Mouse (Mus musculus): ENCODE results near the gene Dcdc2b. TPM values are rescaled to one million over a fixed set of nuclear protein-coding genes. Genes with fewer than 3 reads are reported as not detected.

Dcdc2b gene
- total RNA-seq, 2 experiments from 2014 or later, result 1.2 TPM

DNA sequence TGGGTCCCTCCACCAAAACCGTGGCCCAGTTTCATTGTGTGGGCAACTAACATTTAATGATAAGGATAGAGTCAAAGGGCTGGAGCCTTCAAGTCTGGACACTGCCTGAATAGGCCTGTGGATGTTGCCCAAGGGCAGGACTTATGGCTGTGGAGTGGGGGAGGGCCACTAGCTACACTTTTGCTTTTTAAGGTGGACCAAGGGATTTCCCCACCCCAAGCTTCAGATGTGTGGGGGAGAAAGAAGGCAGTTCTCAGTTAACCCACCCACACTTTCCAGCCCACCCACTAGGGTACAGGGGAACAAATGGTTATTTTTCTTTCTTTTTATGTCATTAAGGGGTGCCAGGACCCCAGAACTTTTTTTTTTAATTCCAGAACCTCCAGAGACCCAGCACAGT, 29.7 kb downstream of the Dcdc2b start:
- DNase-seq, result no peak
- intact Hi-C loops (cut with DNase I), result loop anchor here (2.0 kb wide), 1 partner anchor 24 kb away; no protein-coding TSS in a partner anchor

- DNase-seq, result no peak
- intact Hi-C loops (cut with DNase I), result no loop called here
Observed at GRCm38 (mm10) chr4:129582251-129582650, 31.8 kb downstream of the Dcdc2b start.

- intact Hi-C loops (cut with DNase I), result no loop called here
- no peak for DNase-seq
Observed at GRCm38 (mm10) chr4:129580347-129580746, 33.7 kb downstream of the Dcdc2b start.

DNA sequence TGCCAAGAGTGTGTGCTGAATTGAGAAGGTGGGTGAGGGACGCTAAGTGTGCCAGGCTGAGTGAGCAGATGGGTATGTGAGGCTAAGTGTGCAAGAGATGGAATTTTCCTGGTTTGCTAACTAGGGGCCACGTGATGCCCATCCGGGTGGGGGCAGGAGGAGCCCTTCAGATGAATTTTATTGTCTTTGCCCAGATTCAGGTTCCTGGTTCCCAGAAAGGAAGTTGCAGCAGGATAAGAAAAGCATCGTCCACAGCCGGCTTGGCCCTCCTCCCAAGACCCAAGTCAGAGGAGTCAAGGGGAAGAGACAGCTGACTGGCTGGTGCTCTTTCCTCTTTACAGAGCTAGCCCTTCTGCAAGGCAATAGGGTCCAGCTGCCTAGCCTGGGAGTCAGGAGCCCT, 35.6 kb downstream of the Dcdc2b start, which contains the start of gene Fam167b:
TSS of gene Fam167b (minus strand) at position 84 of the 400 bp plus-strand sequence.
- DNase-seq, result peak; percentile 42 to 51
- intact Hi-C loops (cut with DNase I), result no loop called here

- DNase-seq, result no peak
- intact Hi-C loops (cut with DNase I), result no loop called here
Observed at GRCm38 (mm10) chr4:129577688-129578087, 36.4 kb downstream of the Dcdc2b start.

DNA sequence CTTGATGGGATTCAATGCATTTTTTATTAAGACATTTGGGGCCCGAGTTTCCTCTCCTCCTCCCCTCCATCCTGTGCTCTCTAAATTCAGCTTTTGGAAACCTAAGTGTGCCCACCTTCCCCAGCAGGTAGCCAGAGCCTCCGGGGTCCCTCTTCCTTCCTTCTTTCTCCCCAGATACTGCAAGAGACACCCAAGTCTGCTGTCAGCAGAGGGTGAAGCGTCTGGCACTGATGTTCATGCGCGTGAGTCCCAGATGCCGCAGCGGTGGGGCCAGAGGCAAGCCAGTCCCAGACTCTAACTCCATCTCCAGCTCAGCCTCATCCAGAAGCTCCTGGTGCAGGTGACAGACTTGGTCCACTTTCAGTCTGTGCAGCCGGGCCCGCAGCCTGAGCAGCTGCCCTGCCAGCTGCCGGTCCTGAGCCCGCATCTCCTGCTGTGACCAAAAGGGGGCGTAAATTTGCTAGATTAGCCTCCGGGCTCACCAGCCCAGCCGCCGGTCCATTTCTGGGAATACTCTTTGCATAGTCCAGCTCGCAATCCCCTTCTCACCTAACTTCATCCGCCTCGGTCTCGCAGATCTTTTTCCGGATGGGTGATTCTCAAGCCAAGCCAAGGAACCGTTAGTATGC, 37.1 kb downstream of the Dcdc2b start:
- peak; percentile 69 to 80 for DNase-seq
- intact Hi-C loops (cut with DNase I), result no loop called here

GRCm38 (mm10) chr4:129575171-129575844, 38.7 kb downstream of the Dcdc2b start:
- intact Hi-C loops (cut with DNase I), result no loop called here
- DNase-seq, result no peak

DNA sequence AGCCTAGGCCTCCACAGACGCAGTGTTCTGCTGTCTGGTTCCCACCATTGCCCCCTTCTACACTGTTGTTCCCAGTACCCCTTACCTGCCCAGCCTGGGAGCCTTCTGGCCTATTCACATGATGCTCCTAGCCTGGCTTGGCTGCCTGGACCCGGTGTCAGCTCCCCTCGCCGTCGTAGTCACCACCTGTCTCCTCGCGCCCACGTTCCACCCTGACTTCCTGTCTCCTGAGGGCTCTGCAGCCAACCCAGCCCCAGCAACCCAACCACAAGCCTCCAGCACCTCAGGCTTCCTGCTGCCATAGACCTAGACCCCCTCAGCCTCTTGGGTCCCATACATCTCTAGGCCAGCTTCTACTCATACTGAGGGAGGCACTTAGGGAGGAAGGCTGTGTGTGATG, 40.6 kb downstream of the Dcdc2b start, which contains the start of gene Lck:
TSS of gene Lck (minus strand) at position 212 of the 400 bp plus-strand sequence.
- no peak for DNase-seq
- intact Hi-C loops (cut with DNase I), result no loop called here

DNA sequence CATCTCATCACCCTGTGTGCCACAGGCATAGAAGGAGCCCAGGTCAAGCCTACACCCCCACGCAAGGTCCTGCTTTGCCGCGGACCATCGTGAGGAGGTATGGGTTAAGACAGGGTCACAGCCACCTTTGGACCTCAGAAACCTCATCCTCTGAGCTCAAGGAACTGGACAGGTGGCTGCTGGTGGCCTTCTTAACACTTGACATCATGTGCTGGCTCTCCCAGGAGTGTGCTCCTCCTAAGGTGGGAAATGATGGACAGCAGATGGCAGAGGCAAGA, 41.0 kb downstream of the Dcdc2b start:
- intact Hi-C loops (cut with DNase I), result no loop called here
- no peak for DNase-seq

- DNase-seq, result no peak
- intact Hi-C loops (cut with DNase I), result no loop called here
Observed at GRCm38 (mm10) chr4:129572236-129573092, 41.6 kb downstream of the Dcdc2b start.

DNA sequence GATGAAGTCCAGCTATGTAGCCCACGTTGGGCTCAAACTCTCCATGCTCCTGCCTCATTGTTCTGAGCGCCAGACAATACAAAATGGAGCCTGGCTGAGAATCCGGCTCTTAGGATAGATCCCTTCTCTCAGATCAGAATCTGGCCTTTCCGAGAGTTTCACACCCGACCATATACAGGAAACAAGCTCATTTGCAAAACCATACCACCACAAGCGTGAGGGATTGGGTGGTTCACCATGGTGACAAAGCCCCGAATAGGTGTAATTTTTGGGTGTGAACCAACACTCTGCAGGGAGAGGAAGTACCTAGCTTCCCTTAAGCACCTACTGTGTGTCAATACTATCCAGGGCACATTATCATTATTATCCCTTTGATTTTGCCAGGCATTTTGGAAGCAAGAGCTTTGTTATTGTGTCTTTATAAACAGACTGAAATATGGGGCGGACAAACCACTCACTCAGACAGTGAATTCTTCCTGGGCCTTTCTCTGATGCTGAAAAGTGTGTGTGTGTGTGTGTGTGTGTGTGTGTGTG, 42.4 kb downstream of the Dcdc2b start:
- intact Hi-C loops (cut with DNase I), result no loop called here
- no peak for DNase-seq

DNA sequence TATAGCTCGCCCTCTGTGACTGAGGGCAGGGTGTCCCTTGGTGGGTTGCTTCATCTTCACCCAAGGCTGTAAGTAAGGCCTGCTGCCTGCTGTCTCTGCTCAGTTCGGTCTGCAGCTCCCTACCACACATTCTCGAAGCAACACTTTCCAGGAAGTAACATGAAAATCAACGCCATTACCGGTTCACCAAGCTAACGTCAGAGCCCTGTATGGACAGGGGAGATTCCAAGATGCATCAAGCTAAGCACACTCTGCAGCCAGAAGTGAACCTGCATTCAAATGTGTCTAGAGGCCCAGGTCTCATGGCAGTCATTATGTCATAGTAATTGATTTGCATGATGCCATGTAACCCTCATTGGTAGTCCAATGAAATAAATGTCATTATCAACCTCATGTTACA, 44.0 kb downstream of the Dcdc2b start:
- intact Hi-C loops (cut with DNase I), result no loop called here
- no peak for DNase-seq

GRCm38 (mm10) chr4:129568366-129568765, 45.7 kb downstream of the Dcdc2b start:
- intact Hi-C loops (cut with DNase I), result no loop called here
- DNase-seq, result no peak

DNA sequence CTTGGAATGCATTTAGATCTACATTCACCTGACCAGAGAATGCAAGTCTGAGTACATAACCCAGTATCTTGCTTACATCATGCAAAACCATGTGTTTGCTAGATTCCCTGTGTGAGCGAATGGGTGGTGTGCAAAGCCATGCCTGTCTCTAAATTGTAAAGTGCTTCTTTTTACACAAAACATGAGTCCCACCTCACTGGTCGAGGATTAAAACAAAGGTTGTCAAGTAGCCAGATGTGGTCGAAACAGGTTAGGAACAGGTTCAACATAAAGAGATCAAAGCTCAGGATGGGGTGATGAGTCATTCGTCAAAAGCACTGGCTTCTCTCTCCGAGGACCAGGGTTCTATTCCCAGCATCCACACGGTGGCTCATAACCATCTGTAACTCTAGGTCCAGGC, 48.9 kb downstream of the Dcdc2b start:
- intact Hi-C loops (cut with DNase I), result no loop called here
- no peak for DNase-seq

DNA sequence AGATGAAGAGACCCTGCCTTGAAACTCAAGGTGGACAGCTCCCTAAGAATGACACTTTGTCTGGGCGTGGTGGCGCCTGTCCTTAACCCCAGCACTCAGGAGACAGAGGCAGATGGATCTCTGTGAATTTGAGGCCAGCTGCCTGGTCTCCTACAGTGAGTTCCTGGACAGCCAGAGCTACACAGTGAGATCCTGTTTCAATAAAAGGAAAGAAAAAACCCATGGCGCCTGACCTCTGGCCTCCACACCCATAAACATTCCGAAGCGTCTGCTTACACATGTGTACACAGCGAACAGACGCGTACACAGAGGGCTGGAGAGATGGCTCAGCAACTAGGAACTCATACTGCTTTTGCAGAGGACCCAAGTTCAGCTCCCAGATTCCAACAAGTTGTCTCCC, 50.3 kb downstream of the Dcdc2b start:
- DNase-seq, result no peak
- intact Hi-C loops (cut with DNase I), result no loop called here

GRCm38 (mm10) chr4:129561184-129561583, 52.9 kb downstream of the Dcdc2b start:
- no peak for DNase-seq
- intact Hi-C loops (cut with DNase I), result no loop called here

Other genes starting within 250 kb of the Dcdc2b start
- gene Zbtb8a, start 236.1 kb downstream of the Dcdc2b start, total RNA-seq (2021), result 1 to 10 TPM; 4.4 to 4.7 TPM
- gene Zbtb8b, start 173.4 kb downstream of the Dcdc2b start, total RNA-seq (2021), result under 1 TPM; 0.29 to 0.32 TPM
- 10 to 100 TPM; 39.6 to 43.9 TPM for gene Bsdc1, start 152.7 kb downstream of the Dcdc2b start, total RNA-seq (2021)
- gene Tssk3, start 123.2 kb downstream of the Dcdc2b start, total RNA-seq (2021), result not detected
- gene Fam229a, start 123.1 kb downstream of the Dcdc2b start, total RNA-seq (2021), result not detected
- gene Marcksl1, start 100.7 kb downstream of the Dcdc2b start, total RNA-seq (2021), result 10 to 100 TPM; 13.6 to 23.8 TPM
- gene Hdac1, start 71.5 kb downstream of the Dcdc2b start, total RNA-seq (2021), result 10 to 100 TPM; 23.9 to 24.2 TPM
- 10 to 100 TPM in 1 of 2 experiments, 1 to 10 TPM in 1; 1.4 to 20.4 TPM for gene Lck, start 40.6 kb downstream of the Dcdc2b start, total RNA-seq (2021)
- gene Fam167b, start 35.7 kb downstream of the Dcdc2b start, total RNA-seq (2021), result under 1 TPM; 0.53 to 0.83 TPM
- gene Eif3i, start 13.6 kb downstream of the Dcdc2b start, total RNA-seq (2021), result 100 to 1,000 TPM; 114 to 128 TPM
- 10 to 100 TPM; 46.8 to 51.3 TPM for gene Tmem234, start 13.6 kb downstream of the Dcdc2b start, total RNA-seq (2021)
- 10 to 100 TPM; 16.3 to 17.6 TPM for gene Iqcc, start 4.8 kb upstream of the Dcdc2b start, total RNA-seq (2021)
- gene Ccdc28b, start 9.7 kb upstream of the Dcdc2b start, total RNA-seq (2021), result 10 to 100 TPM; 40.7 to 46.5 TPM
- 10 to 100 TPM; 28.0 to 28.6 TPM for gene Txlna, start 26.8 kb upstream of the Dcdc2b start, total RNA-seq (2021)
- 10 to 100 TPM; 69.9 to 72.4 TPM for gene Kpna6, start 58.5 kb upstream of the Dcdc2b start, total RNA-seq (2021)
- 1 to 10 TPM; 4.8 to 5.3 TPM for gene Tmem39b, start 82.6 kb upstream of the Dcdc2b start, total RNA-seq (2021)
- gene Khdrbs1, start 128.0 kb upstream of the Dcdc2b start, total RNA-seq (2021), result 10 to 100 TPM; 44.2 to 49.3 TPM
- 100 to 1,000 TPM; 212 to 215 TPM for gene Ptp4a2, start 197.0 kb upstream of the Dcdc2b start, total RNA-seq (2021)